Mouse (Mus musculus): ENCODE measurements around the gene Hnrnpr. TPM values are rescaled to one million over a fixed set of nuclear protein-coding genes. Genes with fewer than 3 reads are reported as not detected.

The Hnrnpr gene
- polyA plus RNA-seq, 1 experiment from 2014 or later, result 207 TPM

- no peak for ATAC-seq (ENCODE audit: low FRiP score, low TSS enrichment)
- 22% methylated on average over 39 of the region's 39 CpGs for WGBS
- peaks cover 9% of the 10 kb centered on the region; the same call in 1 of the 2 replicates for H3K27me3 ChIP-seq (ENCODE audit: control insufficient read depth, insufficient read depth, low read length)
- H3K36me3 ChIP-seq (ENCODE audit: control insufficient read depth, insufficient read depth, low read length), result peaks cover 72% of the 10 kb centered on the region
- H3K4me1 ChIP-seq (ENCODE audit: control insufficient read depth, insufficient read depth, low read length), result peaks cover 19% of the 10 kb centered on the region; the same call in 1 of the 2 replicates
- no peak overlapping the region for H3K4me3 ChIP-seq (replicated peaks; ENCODE audit: low read depth, low read length)
- no peaks in the 10 kb centered on the region for H3K9me3 ChIP-seq (ENCODE audit: control insufficient read depth, low read length)
- H3K27ac ChIP-seq (replicated peaks; ENCODE audit: low read depth, low read length), result 0 out of 2 replicates have a peak overlapping the region, but pooled peaks have one; percentile 5
- DNase-seq, result peak; percentile 52
- H3K9ac ChIP-seq (replicated peaks; ENCODE audit: low read length), result no peak overlapping the region; the same call in 1 of the 2 replicates
- peak overlapping the region; percentile 33 for H3K4me2 ChIP-seq (ENCODE audit: low read length)
Observed at GRCm38 (mm10) chr4:136290781-136291595, 19.8 kb upstream of the Hnrnpr start.

GRCm38 (mm10) chr4:136291692-136292091 is 19.1 kb upstream of the Hnrnpr start:
- DNase-seq (no peak), ATAC-seq (ENCODE audit: low FRiP score, low TSS enrichment) (no peak)
- 93% methylated on average over 6 of the region's 6 CpGs for WGBS
- no peak overlapping the region for H3K9ac ChIP-seq (replicated peaks; ENCODE audit: low read length)
- H3K4me1 ChIP-seq (ENCODE audit: control insufficient read depth, insufficient read depth, low read length), result peaks cover 16% of the 10 kb centered on the region; the same call in 1 of the 2 replicates
- no peak overlapping the region for H3K27ac ChIP-seq (replicated peaks; ENCODE audit: low read depth, low read length)
- no peak overlapping the region for H3K4me3 ChIP-seq (replicated peaks; ENCODE audit: low read depth, low read length)
- peaks cover 9% of the 10 kb centered on the region; the same call in 1 of the 2 replicates for H3K27me3 ChIP-seq (ENCODE audit: control insufficient read depth, insufficient read depth, low read length)
- no peaks in the 10 kb centered on the region for H3K9me3 ChIP-seq (ENCODE audit: control insufficient read depth, low read length)
- no peak overlapping the region for H3K4me2 ChIP-seq (ENCODE audit: low read length)
- H3K36me3 ChIP-seq (ENCODE audit: control insufficient read depth, insufficient read depth, low read length), result peaks cover 78% of the 10 kb centered on the region

GRCm38 (mm10) chr4:136295941-136296340 is 14.8 kb upstream of the Hnrnpr start:
- DNase-seq (no peak), ATAC-seq (ENCODE audit: low FRiP score, low TSS enrichment) (no peak)
- no peak overlapping the region for H3K9ac ChIP-seq (replicated peaks; ENCODE audit: low read length)
- WGBS, result 69% methylated on average over 7 of the region's 7 CpGs
- H3K36me3 ChIP-seq (ENCODE audit: control insufficient read depth, insufficient read depth, low read length), result peaks cover 42% of the 10 kb centered on the region
- H3K4me1 ChIP-seq (ENCODE audit: control insufficient read depth, insufficient read depth, low read length), result 0 out of 2 replicates have a peak, but pooled peaks cover 3% of the 10 kb centered on the region
- no peak overlapping the region for H3K27ac ChIP-seq (replicated peaks; ENCODE audit: low read depth, low read length)
- H3K4me2 ChIP-seq (ENCODE audit: low read length), result no peak overlapping the region
- no peaks in the 10 kb centered on the region for H3K9me3 ChIP-seq (ENCODE audit: control insufficient read depth, low read length)
- no peaks in the 10 kb centered on the region for H3K27me3 ChIP-seq (ENCODE audit: control insufficient read depth, insufficient read depth, low read length)
- no peak overlapping the region for H3K4me3 ChIP-seq (replicated peaks; ENCODE audit: low read depth, low read length)

- Histone ChIP-seq H3K27me3 (ENCODE audit: control insufficient read depth, insufficient read depth, low read length) (no peaks in the 10 kb centered on the region), H3K9me3 (ENCODE audit: control insufficient read depth, low read length) (no peaks in the 10 kb centered on the region), H3K4me3 (replicated peaks; ENCODE audit: low read depth, low read length) (no peak overlapping the region), H3K27ac (replicated peaks; ENCODE audit: low read depth, low read length) (no peak overlapping the region), H3K4me2 (ENCODE audit: low read length) (no peak overlapping the region), H3K36me3 (ENCODE audit: control insufficient read depth, insufficient read depth, low read length) (no peaks in the 10 kb centered on the region), H3K9ac (replicated peaks; ENCODE audit: low read length) (no peak overlapping the region), H3K4me1 (ENCODE audit: control insufficient read depth, insufficient read depth, low read length) (no peaks in the 10 kb centered on the region)
- WGBS, result 84% methylated on average over 4 of the region's 4 CpGs
- ATAC-seq (ENCODE audit: low FRiP score, low TSS enrichment), result no peak
- no peak for DNase-seq
Observed at GRCm38 (mm10) chr4:136302462-136302861, 8.3 kb upstream of the Hnrnpr start.

GRCm38 (mm10) chr4:136304181-136304580 is 6.6 kb upstream of the Hnrnpr start:
- DNase-seq (no peak), ATAC-seq (ENCODE audit: low FRiP score, low TSS enrichment) (no peak)
- Histone ChIP-seq H3K4me3 (replicated peaks; ENCODE audit: low read depth, low read length) (no peak overlapping the region), H3K27me3 (ENCODE audit: control insufficient read depth, insufficient read depth, low read length) (no peaks in the 10 kb centered on the region), H3K9me3 (ENCODE audit: control insufficient read depth, low read length) (no peaks in the 10 kb centered on the region), H3K27ac (replicated peaks; ENCODE audit: low read depth, low read length) (no peak overlapping the region), H3K9ac (replicated peaks; ENCODE audit: low read length) (no peak overlapping the region), H3K4me1 (ENCODE audit: control insufficient read depth, insufficient read depth, low read length) (no peaks in the 10 kb centered on the region), H3K36me3 (ENCODE audit: control insufficient read depth, insufficient read depth, low read length) (no peaks in the 10 kb centered on the region), H3K4me2 (ENCODE audit: low read length) (no peak overlapping the region)
- 50% methylated on average over 2 of the region's 2 CpGs for WGBS

- 48% methylated on average over 2 of the region's 2 CpGs for WGBS
- no peaks in the 10 kb centered on the region for H3K27me3 ChIP-seq (ENCODE audit: control insufficient read depth, insufficient read depth, low read length)
- H3K9ac ChIP-seq (replicated peaks; ENCODE audit: low read length), result no peak overlapping the region
- peak; percentile 52 for DNase-seq
- no peak overlapping the region for H3K4me2 ChIP-seq (ENCODE audit: low read length)
- no peaks in the 10 kb centered on the region for H3K36me3 ChIP-seq (ENCODE audit: control insufficient read depth, insufficient read depth, low read length)
- H3K4me3 ChIP-seq (replicated peaks; ENCODE audit: low read depth, low read length), result no peak overlapping the region
- H3K27ac ChIP-seq (replicated peaks; ENCODE audit: low read depth, low read length), result no peak overlapping the region
- no peaks in the 10 kb centered on the region for H3K9me3 ChIP-seq (ENCODE audit: control insufficient read depth, low read length)
- no peak for ATAC-seq (ENCODE audit: low FRiP score, low TSS enrichment)
- peaks cover 19% of the 10 kb centered on the region for H3K4me1 ChIP-seq (ENCODE audit: control insufficient read depth, insufficient read depth, low read length)
Observed at GRCm38 (mm10) chr4:136308355-136308754, 2.4 kb upstream of the Hnrnpr start.

- DNase-seq, result peak; percentile 42
Observed at GRCm38 (mm10) chr4:136309780-136310179, 962 bp upstream of the Hnrnpr start.

GRCm38 (mm10) chr4:136311042-136311999 is 579 bp downstream of the Hnrnpr start:
- peak overlapping the region; percentile 100 for H3K4me3 ChIP-seq (replicated peaks; ENCODE audit: low read depth, low read length)
- peaks cover 38% of the 10 kb centered on the region for H3K4me1 ChIP-seq (ENCODE audit: control insufficient read depth, insufficient read depth, low read length)
- WGBS, result under 1% methylated on average over 77 of the region's 81 CpGs
- H3K27ac ChIP-seq (replicated peaks; ENCODE audit: low read depth, low read length), result peak overlapping the region; percentile 98
- no peaks in the 10 kb centered on the region for H3K27me3 ChIP-seq (ENCODE audit: control insufficient read depth, insufficient read depth, low read length)
- H3K9ac ChIP-seq (replicated peaks; ENCODE audit: low read length), result peak overlapping the region; percentile 99
- no peaks in the 10 kb centered on the region for H3K9me3 ChIP-seq (ENCODE audit: control insufficient read depth, low read length)
- no peaks in the 10 kb centered on the region; the same call in 1 of the 2 replicates for H3K36me3 ChIP-seq (ENCODE audit: control insufficient read depth, insufficient read depth, low read length)
- H3K4me2 ChIP-seq (ENCODE audit: low read length), result peak overlapping the region; percentile 87
- DNase-seq (peak; percentile 53), ATAC-seq (ENCODE audit: low FRiP score, low TSS enrichment) (no peak)

More at GRCm38 (mm10) chr4:136309780-136310179, 962 bp upstream of the Hnrnpr start:
- no peaks in the 10 kb centered on the region for H3K9me3 ChIP-seq (ENCODE audit: control insufficient read depth, low read length)
- no peak for ATAC-seq (ENCODE audit: low FRiP score, low TSS enrichment)
- peak overlapping the region; percentile 94 for H3K27ac ChIP-seq (replicated peaks; ENCODE audit: low read depth, low read length)
- WGBS, result 8% methylated on average over 11 of the region's 11 CpGs
- peak overlapping the region; percentile 84 for H3K9ac ChIP-seq (replicated peaks; ENCODE audit: low read length)
- H3K4me3 ChIP-seq (replicated peaks; ENCODE audit: low read depth, low read length), result peak overlapping the region; percentile 100
- no peaks in the 10 kb centered on the region for H3K27me3 ChIP-seq (ENCODE audit: control insufficient read depth, insufficient read depth, low read length)
- H3K4me1 ChIP-seq (ENCODE audit: control insufficient read depth, insufficient read depth, low read length), result peaks cover 33% of the 10 kb centered on the region
- peak overlapping the region; percentile 59 for H3K4me2 ChIP-seq (ENCODE audit: low read length)
- H3K36me3 ChIP-seq (ENCODE audit: control insufficient read depth, insufficient read depth, low read length), result no peaks in the 10 kb centered on the region

Data from midbrain, embryonic 14.5 days (tissue).